Mouse (Mus musculus) layer of hippocampus, adult 11-12 months (tissue): ENCODE data around the gene Scaper.

Experiments
- DNase-seq: peaks from one replicate; pipeline ENCODE4 v3.0.0; 2022; ENCODE audit warnings: low spot score

Scaper gene

GRCm38 (mm10) chr9:55608701-55609531 lies 329.0 kb downstream of the Scaper start:
- DNase-seq, result no peak

GRCm38 (mm10) chr9:55598594-55598993 lies 339.3 kb downstream of the Scaper start:
- no peak for DNase-seq

- DNase-seq, result no peak
Measured at GRCm38 (mm10) chr9:55586141-55586540, 351.8 kb downstream of the Scaper start.

- no peak for DNase-seq
Measured at GRCm38 (mm10) chr9:55581414-55581813, 356.5 kb downstream of the Scaper start.

GRCm38 (mm10) chr9:55576571-55576970 lies 361.3 kb downstream of the Scaper start:
- DNase-seq, result peak; percentile 5

- no peak for DNase-seq
Measured at GRCm38 (mm10) chr9:55571071-55571470, 366.8 kb downstream of the Scaper start.

GRCm38 (mm10) chr9:55568466-55569159 lies 369.3 kb downstream of the Scaper start:
- no peak for DNase-seq

- DNase-seq, result no peak
Measured at GRCm38 (mm10) chr9:55560960-55561359, 377.0 kb downstream of the Scaper start.

- no peak for DNase-seq
Measured at GRCm38 (mm10) chr9:55554986-55555385, 382.9 kb downstream of the Scaper start.

- no peak for DNase-seq
Measured at GRCm38 (mm10) chr9:55549302-55549890, 388.5 kb downstream of the Scaper start.

GRCm38 (mm10) chr9:55548871-55549270 lies 389.0 kb downstream of the Scaper start:
- no peak for DNase-seq

- DNase-seq, result no peak
Measured at GRCm38 (mm10) chr9:55546176-55547010, 391.5 kb downstream of the Scaper start.

- no peak for DNase-seq
Measured at GRCm38 (mm10) chr9:55545556-55546175, 392.3 kb downstream of the Scaper start.

GRCm38 (mm10) chr9:55544861-55545555 lies 392.9 kb downstream of the Scaper start:
- no peak for DNase-seq

GRCm38 (mm10) chr9:55543703-55544401 lies 394.1 kb downstream of the Scaper start:
- no peak for DNase-seq

GRCm38 (mm10) chr9:55543336-55543702 lies 394.6 kb downstream of the Scaper start:
- DNase-seq, result no peak

- no peak for DNase-seq
Measured at GRCm38 (mm10) chr9:55542366-55543325, 395.3 kb downstream of the Scaper start.

- no peak for DNase-seq
Measured at GRCm38 (mm10) chr9:55541681-55542365, 396.1 kb downstream of the Scaper start.

GRCm38 (mm10) chr9:55540888-55541287 lies 397.0 kb downstream of the Scaper start:
- DNase-seq, result no peak
